Comparison of ENCODE assay signal across 16 mouse cellular contexts in genomic region chrX:73867852-73868251, GRCm38 (mm10). TPM values are rescaled to one million over a fixed set of nuclear protein-coding genes. Genes with fewer than 3 reads are reported as not detected.
DNase-seq lines count a peak whose midpoint lies in the region; ATAC-seq lines count a peak whose summit lies in the region.
"Had no signal": no experiment of that assay in that cellular context is flagged by ENCODE, and none has a peak within 500 bp of the region (broad histone marks: within the 10 kb centered on the region; RNA-seq: fewer than 3 reads in every experiment).

No protein-coding gene starts in this region.

- peaks cover 36% of the 10 kb centered on the region for H3K4me1 ChIP-seq in forebrain, embryonic 16.5 days (replicated peaks; ENCODE audit: control insufficient read depth, insufficient read depth, low read length)
- peaks cover 20% of the 10 kb centered on the region for H3K4me1 ChIP-seq in liver, embryonic 15.5 days (replicated peaks)
- H3K4me1 ChIP-seq: limb, embryonic 12.5 days had no signal

- H3K9me3 ChIP-seq in forebrain, embryonic 16.5 days (ENCODE audit: control insufficient read depth, low read length) = no peaks in the 10 kb centered on the region
- no peaks in the 10 kb centered on the region for H3K9me3 ChIP-seq in liver, embryonic 15.5 days (replicated peaks)
- H3K9me3 ChIP-seq: limb, embryonic 12.5 days had no signal

- no peaks in the 10 kb centered on the region for H3K27me3 ChIP-seq in forebrain, embryonic 16.5 days (replicated peaks; ENCODE audit: control insufficient read depth, insufficient read depth, low read length)
- no peaks in the 10 kb centered on the region for H3K27me3 ChIP-seq in liver, embryonic 15.5 days
- H3K27me3 ChIP-seq: limb, embryonic 12.5 days had no signal

- WGBS in forebrain, embryonic 16.5 days = 75% methylated on average over 1 of the region's 1 CpGs
- 32% methylated on average over 1 of the region's 1 CpGs for WGBS in liver, embryonic 15.5 days (ENCODE audit: insufficient replicate concordance)

- no peak overlapping the region for H3K9ac ChIP-seq in forebrain, embryonic 16.5 days (replicated peaks; ENCODE audit: low read depth, low read length)
- no peak overlapping the region for H3K9ac ChIP-seq in liver, embryonic 15.5 days
- H3K9ac ChIP-seq: limb, embryonic 12.5 days had no signal

- no peaks in the 10 kb centered on the region for H3K36me3 ChIP-seq in forebrain, embryonic 16.5 days (ENCODE audit: control insufficient read depth, insufficient read depth)
- H3K36me3 ChIP-seq in liver, embryonic 15.5 days (replicated peaks) = no peaks in the 10 kb centered on the region
- H3K36me3 ChIP-seq: limb, embryonic 12.5 days had no signal

- H3K4me2 ChIP-seq in forebrain, embryonic 16.5 days (ENCODE audit: low read length) = no peak overlapping the region
- peak overlapping the region; percentile 21; the same call in 1 of the 2 replicates for H3K4me2 ChIP-seq in liver, embryonic 15.5 days
- H3K4me2 ChIP-seq: limb, embryonic 12.5 days had no signal

- peak; percentile 63 for DNase-seq in MN1 (ENCODE audit: low spot score)
- DNase-seq in c-Kit-negative CD71-positive TER-119-positive erythroid progenitor cells, embryonic 14.5 days (ENCODE audit: low read depth, low spot score) = peak; percentile 32
- DNase-seq in testis, postnatal 10 days (ENCODE audit: low spot score) = no peak
- no peak for DNase-seq in gastrocnemius, adult 18-20 months (ENCODE audit: low spot score)
- DNase-seq in B cell, adult 2 months = no peak
- DNase-seq: adrenal gland, postnatal 25 days; cerebellum, adult 8-10 months; gastrocnemius, postnatal 14 days; lung, postnatal 14 days; thymus, postnatal 14 days had no signal

- H3K27ac ChIP-seq in forebrain, embryonic 16.5 days (ENCODE audit: low read length) = peak overlapping the region; percentile 87
- H3K27ac ChIP-seq in liver, embryonic 15.5 days (replicated peaks) = no peak overlapping the region
- H3K27ac ChIP-seq: limb, embryonic 12.5 days had no signal

- H3K4me3 ChIP-seq in forebrain, embryonic 16.5 days (replicated peaks; ENCODE audit: low read length) = no peak overlapping the region
- no peak overlapping the region for H3K4me3 ChIP-seq in liver, embryonic 15.5 days (replicated peaks)
- H3K4me3 ChIP-seq: limb, embryonic 12.5 days had no signal

- ATAC-seq in forebrain, embryonic 16.5 days = peak; percentile 11; the same call in 1 of the 2 replicates
- ATAC-seq in liver, embryonic 15.5 days (ENCODE audit: insufficient read depth) = peak; percentile 84
- ATAC-seq: inflammation-experienced regulatory T-cells, adult 6 months had no signal

RNA-seq across cellular contexts. Expression of gene Avpr2, which starts 24.1 kb away (rescaled TPM):
- 0.16 and 0.24 TPM in 2 replicates for polyA plus RNA-seq in forebrain, embryonic 16.5 days (2015; fragmentation: Nextera tagmentation; extraction: Ambion mirVana)
- polyA plus RNA-seq in liver, embryonic 15.5 days (2015; fragmentation: Nextera tagmentation; extraction: Ambion mirVana) = 0.05 and 0.10 TPM in 2 replicates
- total RNA-seq in gastrocnemius, adult 18-20 months (2021) = not detected
- total RNA-seq: adrenal gland, postnatal 25 days; gastrocnemius, postnatal 14 days; layer of hippocampus, postnatal 14 days had no signal
- polyA plus RNA-seq: heart, embryonic 14.5 days had no signal

RNA-seq across cellular contexts. Expression of gene L1cam, which starts 28.1 kb away (rescaled TPM):
- 82.6 and 110 TPM in 2 replicates for polyA plus RNA-seq in forebrain, embryonic 16.5 days (2015; fragmentation: Nextera tagmentation; extraction: Ambion mirVana)
- 0.21 and 0.26 TPM in 2 replicates for polyA plus RNA-seq in liver, embryonic 15.5 days (2015; fragmentation: Nextera tagmentation; extraction: Ambion mirVana)
- 1 to 10 TPM; 1.5 to 2.7 TPM for total RNA-seq in gastrocnemius, adult 18-20 months (2021)

RNA-seq across cellular contexts. Expression of gene Pdzd4, which starts 43.1 kb away (rescaled TPM):
- polyA plus RNA-seq in forebrain, embryonic 16.5 days (2015; fragmentation: Nextera tagmentation; extraction: Ambion mirVana) = 3.5 and 4.2 TPM in 2 replicates
- polyA plus RNA-seq in liver, embryonic 15.5 days (2015; fragmentation: Nextera tagmentation; extraction: Ambion mirVana) = 0.07 and 0.08 TPM in 2 replicates
- 1 to 10 TPM in 1 of 2 experiments, under 1 TPM in 1; 0.66 to 1.0 TPM for total RNA-seq in gastrocnemius, adult 18-20 months (2021)

RNA-seq across cellular contexts. Expression of gene Arhgap4, which starts 53.8 kb away (rescaled TPM):
- polyA plus RNA-seq in forebrain, embryonic 16.5 days (2015; fragmentation: Nextera tagmentation; extraction: Ambion mirVana) = 2.8 and 3.1 TPM in 2 replicates
- polyA plus RNA-seq in liver, embryonic 15.5 days (2015; fragmentation: Nextera tagmentation; extraction: Ambion mirVana) = 6.4 and 7.7 TPM in 2 replicates
- under 1 TPM; 0.33 to 0.43 TPM for total RNA-seq in gastrocnemius, adult 18-20 months (2021)

RNA-seq across cellular contexts. Expression of gene Naa10, which starts 53.9 kb away (rescaled TPM):
- polyA plus RNA-seq in forebrain, embryonic 16.5 days (2015; fragmentation: Nextera tagmentation; extraction: Ambion mirVana) = 101 and 103 TPM in 2 replicates
- 72.4 and 79.2 TPM in 2 replicates for polyA plus RNA-seq in liver, embryonic 15.5 days (2015; fragmentation: Nextera tagmentation; extraction: Ambion mirVana)
- total RNA-seq in gastrocnemius, adult 18-20 months (2021) = 10 to 100 TPM; 50.2 to 56.5 TPM

Comparison
In these comparisons a context has a peak if more than half of its experiments do, and no peak if none do; other contexts are left out.
1. DNase-seq: peak in MN1 (single experiment) and c-Kit-negative CD71-positive TER-119-positive erythroid progenitor cells, embryonic 14.5 days (single experiment); none in testis, postnatal 10 days (single experiment), gastrocnemius, adult 18-20 months (single experiment) and B cell, adult 2 months (0 of 2).
2. RNA of gene L1cam, which starts 28.1 kb away (polyA plus RNA-seq): 82.6 to 110 TPM in forebrain, embryonic 16.5 days; 0.21 to 0.26 TPM in liver, embryonic 15.5 days; every median in the first group is over 10 times any median in the second.